Mouse (Mus musculus) neural tube, embryonic 13.5 days (tissue): ENCODE results near the gene Iah1. TPM values are rescaled to one million over a fixed set of nuclear protein-coding genes. Genes with fewer than 3 reads are reported as not detected.

Experiments
- ATAC-seq: fragments of 200-750 bp; cut with Nextera tagmentation; 2 replicates; pipeline ENCODE4 v1.8.0; 2017; ENCODE audit warnings: low read depth, mild to moderate bottlenecking, moderate TSS enrichment, moderate library complexity
- H3K27ac ChIP-seq: fragments of 300-500 bp; sonication (generic); replicated peaks from 2 replicates; pipeline ENCODE4 v1.5.1; 2015; ENCODE audit warnings: moderate library complexity, mild to moderate bottlenecking, inconsistent platforms
- H3K27me3 ChIP-seq: fragments of 300-500 bp; sonication (generic); 2 replicates; pipeline ENCODE4 v1.6.1; 2015; ENCODE audit warnings: mild to moderate bottlenecking, inconsistent platforms
- H3K36me3 ChIP-seq: fragments of 300-500 bp; sonication (generic); 2 replicates; pipeline ENCODE4 v1.6.1; 2015; ENCODE audit warnings: mild to moderate bottlenecking, inconsistent platforms
- H3K4me1 ChIP-seq: fragments of 300-500 bp; sonication (generic); replicated peaks from 2 replicates; pipeline ENCODE4 v1.6.1; 2015; ENCODE audit warnings: inconsistent platforms
- H3K4me2 ChIP-seq: fragments of 300-500 bp; sonication (generic); 2 replicates; pipeline ENCODE4 v1.6.1; 2015; ENCODE audit warnings: inconsistent platforms, mild to moderate bottlenecking, moderate library complexity
- H3K4me3 ChIP-seq: fragments of 300-500 bp; sonication (generic); 2 replicates; pipeline ENCODE4 v1.5.1; 2015; ENCODE audit warnings: mild to moderate bottlenecking, inconsistent platforms
- H3K9ac ChIP-seq: fragments of 300-500 bp; sonication (generic); 2 replicates; pipeline ENCODE4 v1.6.1; 2015; ENCODE audit warnings: moderate library complexity, mild to moderate bottlenecking, inconsistent platforms
- H3K9me3 ChIP-seq: fragments of 300-500 bp; sonication (generic); 2 replicates; pipeline ENCODE4 v1.6.1; 2016; ENCODE audit warnings: inconsistent platforms
- WGBS: fragments of 180-500 bp; shearing (Covaris S2); methylation state at CpG from one replicate; pipeline ENCODE4 v1.1.7; 2015; 5-methylcytosine and 5-hydroxymethylcytosine counted together
- polyA plus RNA-seq: library from polyadenylated mRNA; unstranded; fragments of >200 nt; fragmentation: Nextera tagmentation; extraction: Ambion mirVana; gene quantifications from 2 replicates; pipeline ENCODE4 v1.2.1, GENCODE M21; 2015

Iah1 gene
- 37.4 and 38.8 TPM in 2 replicates for polyA plus RNA-seq

GRCm38 (mm10) chr12:21315923-21316868, at the start of gene Iah1:
TSS of gene Iah1 (plus strand) at chr12:21316389.
- no peaks in the 10 kb centered on the region for H3K9me3 ChIP-seq
- H3K9ac ChIP-seq, result peak within 1 kb of the TSS; percentile 77
- peaks cover 51% of the 10 kb centered on the region for H3K36me3 ChIP-seq
- 3% methylated on average over 59 of the region's 59 CpGs for WGBS
- peak; percentile 93 for ATAC-seq
- peak within 1 kb of the TSS; percentile 58 for H3K4me3 ChIP-seq
- H3K4me1 ChIP-seq, result peaks cover 7% of the 10 kb centered on the region
- no peaks in the 10 kb centered on the region for H3K27me3 ChIP-seq
- H3K27ac ChIP-seq, result peak within 1 kb of the TSS; percentile 46
- peak within 1 kb of the TSS; percentile 77 for H3K4me2 ChIP-seq

GRCm38 (mm10) chr12:21266784-21267098, 49.4 kb upstream of the Iah1 start:
- H3K27me3 ChIP-seq, result no peaks in the 10 kb centered on the region
- no peak for ATAC-seq
- no peak overlapping the region for H3K9ac ChIP-seq
- peaks cover 87% of the 10 kb centered on the region for H3K36me3 ChIP-seq
- H3K27ac ChIP-seq, result no peak overlapping the region
- 84% methylated on average over 2 of the region's 2 CpGs for WGBS
- H3K4me3 ChIP-seq, result no peak overlapping the region
- no peak overlapping the region for H3K4me2 ChIP-seq
- H3K9me3 ChIP-seq, result no peaks in the 10 kb centered on the region
- no peaks in the 10 kb centered on the region for H3K4me1 ChIP-seq

- no peaks in the 10 kb centered on the region for H3K9me3 ChIP-seq
- H3K27ac ChIP-seq, result no peak overlapping the region
- no peak overlapping the region for H3K4me3 ChIP-seq
- H3K36me3 ChIP-seq, result peaks cover 87% of the 10 kb centered on the region
- 94% methylated on average over 8 of the region's 8 CpGs for WGBS
- ATAC-seq, result no peak
- H3K4me1 ChIP-seq, result no peaks in the 10 kb centered on the region
- H3K9ac ChIP-seq, result no peak overlapping the region
- H3K27me3 ChIP-seq, result no peaks in the 10 kb centered on the region
- H3K4me2 ChIP-seq, result no peak overlapping the region
These were observed 48.0 kb upstream of the Iah1 start for GRCm38 (mm10) chr12:21268083-21268616.

- no peaks in the 10 kb centered on the region for H3K27me3 ChIP-seq
- ATAC-seq, result no peak
- no peak overlapping the region for H3K4me3 ChIP-seq
- no peak overlapping the region for H3K4me2 ChIP-seq
- H3K9me3 ChIP-seq, result no peaks in the 10 kb centered on the region
- no peak overlapping the region for H3K27ac ChIP-seq
- no peaks in the 10 kb centered on the region for H3K4me1 ChIP-seq
- no peak overlapping the region for H3K9ac ChIP-seq
- 66% methylated on average over 7 of the region's 7 CpGs for WGBS
- H3K36me3 ChIP-seq, result peaks cover 48% of the 10 kb centered on the region
These were observed 41.7 kb upstream of the Iah1 start for GRCm38 (mm10) chr12:21274446-21274845.

GRCm38 (mm10) chr12:21277352-21277864, 38.8 kb upstream of the Iah1 start:
- H3K4me2 ChIP-seq, result no peak overlapping the region

GRCm38 (mm10) chr12:21284761-21285441, 31.3 kb upstream of the Iah1 start, which contains the start of gene Cpsf3:
TSS of gene Cpsf3 (plus strand) at chr12:21285391.
- no peaks in the 10 kb centered on the region for H3K27me3 ChIP-seq
- peak within 1 kb of the TSS; percentile 83 for H3K9ac ChIP-seq
- peak within 1 kb of the TSS; percentile 69 for H3K4me3 ChIP-seq
- peak within 1 kb of the TSS; percentile 92 for H3K27ac ChIP-seq
- H3K4me1 ChIP-seq, result peaks cover 36% of the 10 kb centered on the region
- peak within 1 kb of the TSS; percentile 67 for H3K4me2 ChIP-seq
- WGBS, result 51% methylated on average over 11 of the region's 11 CpGs
- ATAC-seq, result no peak
- peaks cover 2% of the 10 kb centered on the region for H3K36me3 ChIP-seq
- H3K9me3 ChIP-seq, result no peaks in the 10 kb centered on the region

More at GRCm38 (mm10) chr12:21277352-21277864, 38.8 kb upstream of the Iah1 start:
- Histone ChIP-seq H3K9me3 (no peaks in the 10 kb centered on the region), H3K27me3 (no peaks in the 10 kb centered on the region), H3K4me3 (no peak overlapping the region), H3K36me3 (peaks cover 19% of the 10 kb centered on the region), H3K9ac (no peak overlapping the region), H3K4me1 (no peaks in the 10 kb centered on the region), H3K27ac (no peak overlapping the region)
- no peak for ATAC-seq
- WGBS, result 94% methylated on average over 1 of the region's 1 CpGs

- WGBS, result under 1% methylated on average over 47 of the region's 47 CpGs
- Histone ChIP-seq H3K27me3 (no peaks in the 10 kb centered on the region), H3K4me1 (peaks cover 38% of the 10 kb centered on the region), H3K4me2 (peak overlapping the region; percentile 67), H3K9me3 (no peaks in the 10 kb centered on the region), H3K4me3 (peak overlapping the region; percentile 69), H3K36me3 (peaks cover 10% of the 10 kb centered on the region), H3K27ac (peak overlapping the region; percentile 92), H3K9ac (peak overlapping the region; percentile 83)
- no peak; the same call in none of the 2 replicates for ATAC-seq
These were observed 30.5 kb upstream of the Iah1 start for GRCm38 (mm10) chr12:21285508-21286242.

- Histone ChIP-seq H3K9me3 (no peaks in the 10 kb centered on the region), H3K4me3 (peak within 1 kb of the TSS; percentile 69), H3K27me3 (no peaks in the 10 kb centered on the region), H3K27ac (peak within 1 kb of the TSS; percentile 92), H3K4me2 (peak within 1 kb of the TSS; percentile 67), H3K36me3 (peaks cover 15% of the 10 kb centered on the region), H3K9ac (peak within 1 kb of the TSS; percentile 83), H3K4me1 (peaks cover 38% of the 10 kb centered on the region)
- ATAC-seq, result peak; percentile 96
- under 1% methylated on average over 28 of the region's 28 CpGs for whole genome bisulfite sequencing
These were observed 30.0 kb upstream of the Iah1 start, which contains the start of gene Itgb1bp1 for GRCm38 (mm10) chr12:21286243-21286622. TSS of gene Itgb1bp1 (minus strand) at chr12:21286284.

- WGBS, result 41% methylated on average over 18 of the region's 18 CpGs
- peaks cover 22% of the 10 kb centered on the region for H3K36me3 ChIP-seq
- H3K4me3 ChIP-seq, result peak overlapping the region; percentile 69
- H3K9ac ChIP-seq, result peak overlapping the region; percentile 78
- no peaks in the 10 kb centered on the region for H3K27me3 ChIP-seq
- peaks cover 38% of the 10 kb centered on the region for H3K4me1 ChIP-seq
- H3K9me3 ChIP-seq, result no peaks in the 10 kb centered on the region
- H3K27ac ChIP-seq, result peak overlapping the region; percentile 92
- H3K4me2 ChIP-seq, result peak overlapping the region; percentile 67
- peak; percentile 62 for ATAC-seq
These were observed 29.2 kb upstream of the Iah1 start for GRCm38 (mm10) chr12:21286712-21287650.

GRCm38 (mm10) chr12:21288716-21289395, 27.3 kb upstream of the Iah1 start:
- 97% methylated on average over 3 of the region's 3 CpGs for WGBS
- no peak overlapping the region for H3K9ac ChIP-seq

More at GRCm38 (mm10) chr12:21288716-21289395, 27.3 kb upstream of the Iah1 start:
- Histone ChIP-seq H3K4me1 (peaks cover 38% of the 10 kb centered on the region), H3K4me2 (no peak overlapping the region), H3K27ac (no peak overlapping the region), H3K27me3 (no peaks in the 10 kb centered on the region), H3K9me3 (no peaks in the 10 kb centered on the region), H3K4me3 (no peak overlapping the region), H3K36me3 (peaks cover 41% of the 10 kb centered on the region)
- ATAC-seq, result no peak
